19 mouse cellular contexts compared by ENCODE assay signal in genomic region chr14:76255971-76256370, GRCm38 (mm10).
DNase-seq lines count a peak whose midpoint lies in the region; ATAC-seq and TF ChIP-seq lines count a peak whose summit lies in the region.
"Had no signal": no experiment of that assay in that cellular context is flagged by ENCODE, and none has a peak within 500 bp of the region (broad histone marks: within the 10 kb centered on the region; RNA-seq: fewer than 3 reads in every experiment).

No protein-coding gene starts in this region.

- intact Hi-C loops in gastrocnemius, adult 2 months (cut with DNase I) = loop anchor here (2.0 to 5.0 kb wide), 3 partner anchors 33 to 156 kb away; partner anchors contain the start of gene Tsc22d1

- H3K4me3 ChIP-seq in gastrocnemius, adult 2 months = no peak overlapping the region
- H3K4me3 ChIP-seq in forebrain, embryonic 11.5 days (ENCODE audit: low read depth, low read length) = no peak overlapping the region
- H3K4me3 ChIP-seq in hindbrain, embryonic 14.5 days (replicated peaks; ENCODE audit: low read length) = no peak overlapping the region
- no peak overlapping the region for H3K4me3 ChIP-seq in neural tube, embryonic 12.5 days
- H3K4me3 ChIP-seq in heart, embryonic 11.5 days (ENCODE audit: low read depth, low read length) = no peak overlapping the region
- H3K4me3 ChIP-seq: embryonic facial prominence, embryonic 12.5 days had no signal

- no peak overlapping the region; the same call in 1 of the 2 replicates for H3K4me2 ChIP-seq in forebrain, embryonic 11.5 days (ENCODE audit: low read depth, low read length, severe bottlenecking)
- H3K4me2 ChIP-seq in hindbrain, embryonic 14.5 days (replicated peaks) = no peak overlapping the region
- H3K4me2 ChIP-seq in neural tube, embryonic 12.5 days (replicated peaks) = no peak overlapping the region
- H3K4me2 ChIP-seq in heart, embryonic 11.5 days = no peak overlapping the region
- H3K4me2 ChIP-seq: embryonic facial prominence, embryonic 12.5 days had no signal

- no peak overlapping the region for H3K9ac ChIP-seq in forebrain, embryonic 11.5 days (ENCODE audit: low read length)
- H3K9ac ChIP-seq in hindbrain, embryonic 14.5 days = no peak overlapping the region
- H3K9ac ChIP-seq in neural tube, embryonic 12.5 days = no peak overlapping the region
- H3K9ac ChIP-seq in heart, embryonic 11.5 days (ENCODE audit: low read depth, low read length) = no peak overlapping the region
- H3K9ac ChIP-seq: embryonic facial prominence, embryonic 12.5 days had no signal

- WGBS in forebrain, embryonic 11.5 days = 55% methylated on average over 11 of the region's 11 CpGs
- WGBS in hindbrain, embryonic 14.5 days = 50% methylated on average over 11 of the region's 11 CpGs
- WGBS in neural tube, embryonic 12.5 days = 74% methylated on average over 11 of the region's 11 CpGs
- 90% methylated on average over 11 of the region's 11 CpGs for WGBS in heart, embryonic 11.5 days (ENCODE audit: insufficient replicate concordance)

- H3K36me3 ChIP-seq in forebrain, embryonic 11.5 days (ENCODE audit: control insufficient read depth, insufficient read depth, low read length) = no peaks in the 10 kb centered on the region
- H3K36me3 ChIP-seq in hindbrain, embryonic 14.5 days (replicated peaks; ENCODE audit: control insufficient read depth, insufficient read depth) = no peaks in the 10 kb centered on the region
- H3K36me3 ChIP-seq in neural tube, embryonic 12.5 days = no peaks in the 10 kb centered on the region
- no peaks in the 10 kb centered on the region for H3K36me3 ChIP-seq in heart, embryonic 11.5 days (ENCODE audit: control insufficient read depth, insufficient read depth, low read length)
- H3K36me3 ChIP-seq: embryonic facial prominence, embryonic 12.5 days had no signal

- H3K27ac ChIP-seq in gastrocnemius, adult 2 months = peak overlapping the region; percentile 93
- H3K27ac ChIP-seq in forebrain, embryonic 11.5 days (ENCODE audit: low read depth, low read length) = peak overlapping the region; percentile 81
- H3K27ac ChIP-seq in hindbrain, embryonic 14.5 days = peak overlapping the region; percentile 65
- peak overlapping the region; percentile 65; the same call in 1 of the 2 replicates for H3K27ac ChIP-seq in neural tube, embryonic 12.5 days
- no peak overlapping the region for H3K27ac ChIP-seq in heart, embryonic 11.5 days (ENCODE audit: low read depth, low read length)
- H3K27ac ChIP-seq: kidney, postnatal 0 days; macrophage had no signal

- no peak for DNase-seq in gastrocnemius, adult 2 months
- DNase-seq in gastrocnemius, postnatal 10 days = no peak
- peak; percentile 61 for DNase-seq in forebrain, embryonic 11.5 days (ENCODE audit: low spot score)
- no peak for DNase-seq in hindbrain, embryonic 14.5 days (ENCODE audit: low spot score)
- DNase-seq in c-Kit-positive CD71-positive TER-119-positive erythroid progenitor cells, embryonic 14.5 days (ENCODE audit: low spot score) = no peak
- DNase-seq in right cerebral cortex, adult 18-20 months = no peak
- DNase-seq: adrenal gland, postnatal 36 days; cerebellum, postnatal 14 days; layer of hippocampus, adult 9-11 months; lung, adult 2 months; right cerebral cortex, postnatal 4 days; thymus, adult 18-20 months had no signal

- no peak for ATAC-seq in forebrain, embryonic 11.5 days (replicated peaks; ENCODE audit: low FRiP score)
- ATAC-seq in hindbrain, embryonic 14.5 days (ENCODE audit: low FRiP score) = no peak
- no peak for ATAC-seq in neural tube, embryonic 12.5 days (ENCODE audit: low FRiP score, low read depth)
- no peak for ATAC-seq in heart, embryonic 11.5 days (replicated peaks; ENCODE audit: insufficient number of reproducible peaks, low FRiP score, low TSS enrichment)
- ATAC-seq: activated CD4-positive, CD25-positive, alpha-beta regulatory T cell, adult 4 months; intestine, embryonic 16.5 days had no signal

- H3K27me3 ChIP-seq in forebrain, embryonic 11.5 days (ENCODE audit: control insufficient read depth, insufficient read depth, low read length) = 0 out of 2 replicates have a peak, but pooled peaks cover 2% of the 10 kb centered on the region
- H3K27me3 ChIP-seq in hindbrain, embryonic 14.5 days (ENCODE audit: control insufficient read depth, insufficient read depth, low read length) = no peaks in the 10 kb centered on the region
- H3K27me3 ChIP-seq in neural tube, embryonic 12.5 days (replicated peaks) = no peaks in the 10 kb centered on the region
- H3K27me3 ChIP-seq in heart, embryonic 11.5 days (ENCODE audit: control insufficient read depth, insufficient read depth, low read length) = no peaks in the 10 kb centered on the region
- H3K27me3 ChIP-seq: embryonic facial prominence, embryonic 12.5 days had no signal

- H3K9me3 ChIP-seq in forebrain, embryonic 11.5 days (ENCODE audit: control insufficient read depth, low read length) = no peaks in the 10 kb centered on the region
- H3K9me3 ChIP-seq in hindbrain, embryonic 14.5 days (ENCODE audit: control insufficient read depth, low read length) = no peaks in the 10 kb centered on the region
- H3K9me3 ChIP-seq in neural tube, embryonic 12.5 days = no peaks in the 10 kb centered on the region
- no peaks in the 10 kb centered on the region for H3K9me3 ChIP-seq in heart, embryonic 11.5 days (replicated peaks; ENCODE audit: control insufficient read depth, low read length)
- H3K9me3 ChIP-seq: embryonic facial prominence, embryonic 12.5 days had no signal

- TF ChIP-seq CTCF in gastrocnemius, adult 2 months (IDR thresholded peaks at IDR 0.05) = no peak

- H3K4me1 ChIP-seq in forebrain, embryonic 11.5 days (replicated peaks; ENCODE audit: control insufficient read depth, insufficient read depth, low read length) = peaks cover 15% of the 10 kb centered on the region
- H3K4me1 ChIP-seq in hindbrain, embryonic 14.5 days (replicated peaks; ENCODE audit: control insufficient read depth, insufficient read depth, low read length) = peaks cover 18% of the 10 kb centered on the region; the same call in 1 of the 2 replicates
- peaks cover 31% of the 10 kb centered on the region for H3K4me1 ChIP-seq in neural tube, embryonic 12.5 days
- H3K4me1 ChIP-seq in heart, embryonic 11.5 days (ENCODE audit: control insufficient read depth, insufficient read depth, low read length) = peaks cover 4% of the 10 kb centered on the region; the same call in 1 of the 2 replicates
